Mouse (Mus musculus) embryonic facial prominence, embryonic 13.5 days (tissue): ENCODE results near the gene Meis3. TPM values are rescaled to one million over a fixed set of nuclear protein-coding genes. Genes with fewer than 3 reads are reported as not detected.

ENCODE experiments used
- ATAC-seq: fragments of 200-750 bp; cut with Nextera tagmentation; 2 replicates; pipeline ENCODE4 v1.8.0; 2017; ENCODE audit warnings: low read depth; ENCODE audit not compliant: insufficient number of reproducible peaks, insufficient read depth, low FRiP score, low TSS enrichment
- H3K27ac ChIP-seq: fragments of 300-500 bp; sonication (generic); 2 replicates; pipeline ENCODE4 v1.5.1; 2015; ENCODE audit warnings: moderate library complexity, mild to moderate bottlenecking, inconsistent platforms
- H3K27me3 ChIP-seq: fragments of 300-500 bp; sonication (generic); 2 replicates; pipeline ENCODE4 v1.6.1; 2015; ENCODE audit warnings: mild to moderate bottlenecking, inconsistent platforms
- H3K36me3 ChIP-seq: fragments of 300-500 bp; sonication (generic); 2 replicates; pipeline ENCODE4 v1.6.1; 2015; ENCODE audit warnings: mild to moderate bottlenecking, inconsistent platforms
- H3K4me1 ChIP-seq: fragments of 300-500 bp; sonication (generic); 2 replicates; pipeline ENCODE4 v1.6.1; 2015; ENCODE audit warnings: inconsistent platforms
- H3K4me2 ChIP-seq: fragments of 300-500 bp; sonication (generic); 2 replicates; pipeline ENCODE4 v1.6.1; 2015; ENCODE audit warnings: moderate library complexity, mild to moderate bottlenecking, inconsistent platforms
- H3K4me3 ChIP-seq: fragments of 300-500 bp; sonication (generic); 2 replicates; pipeline ENCODE4 v1.5.1; 2015; ENCODE audit warnings: mild to moderate bottlenecking, inconsistent platforms
- H3K9ac ChIP-seq: fragments of 300-500 bp; sonication (generic); 2 replicates; pipeline ENCODE4 v1.6.1; 2015; ENCODE audit warnings: mild to moderate bottlenecking, inconsistent platforms
- H3K9me3 ChIP-seq: fragments of 300-500 bp; sonication (generic); 2 replicates; pipeline ENCODE4 v1.6.1; 2016; ENCODE audit warnings: inconsistent platforms
- WGBS: fragments of 180-500 bp; shearing (Covaris S2); methylation state at CpG from one replicate; pipeline ENCODE4 v1.1.7; 2015; ENCODE audit warnings: mixed read lengths; 5-methylcytosine and 5-hydroxymethylcytosine counted together
- polyA plus RNA-seq: library from polyadenylated mRNA; unstranded; fragments of >200 nt; fragmentation: Nextera tagmentation; extraction: Ambion mirVana; gene quantifications from 2 replicates; pipeline ENCODE4 v1.2.1, GENCODE M21; 2015

The Meis3 gene
- polyA plus RNA-seq, 1 experiment from 2014 or later, result 54.4 TPM

DNA sequence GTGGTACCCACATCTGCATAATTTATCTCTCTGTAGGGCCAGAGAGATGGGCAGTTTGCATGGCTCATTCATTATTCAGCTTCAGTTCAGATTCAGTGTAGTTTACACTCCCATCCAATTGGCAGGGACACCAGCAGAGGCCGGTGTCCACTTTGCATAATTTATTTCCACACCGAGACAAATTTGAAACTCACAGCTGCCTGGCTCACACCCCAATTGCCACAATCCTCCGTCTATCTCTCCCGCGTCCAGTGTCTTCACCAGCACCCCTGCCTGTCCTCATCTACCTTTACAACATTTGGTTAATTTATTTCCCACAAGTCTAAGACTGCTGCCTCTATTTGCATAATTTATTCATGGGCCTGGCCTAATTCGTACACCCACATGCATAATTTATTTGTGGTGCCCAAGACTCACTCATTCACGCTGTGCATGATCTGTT is 39.9 kb upstream of the Meis3 start:
- peaks cover 23% of the 10 kb centered on the region for H3K4me1 ChIP-seq
- WGBS, result 77% methylated on average over 7 of the region's 7 CpGs
- ATAC-seq, result no peak

DNA sequence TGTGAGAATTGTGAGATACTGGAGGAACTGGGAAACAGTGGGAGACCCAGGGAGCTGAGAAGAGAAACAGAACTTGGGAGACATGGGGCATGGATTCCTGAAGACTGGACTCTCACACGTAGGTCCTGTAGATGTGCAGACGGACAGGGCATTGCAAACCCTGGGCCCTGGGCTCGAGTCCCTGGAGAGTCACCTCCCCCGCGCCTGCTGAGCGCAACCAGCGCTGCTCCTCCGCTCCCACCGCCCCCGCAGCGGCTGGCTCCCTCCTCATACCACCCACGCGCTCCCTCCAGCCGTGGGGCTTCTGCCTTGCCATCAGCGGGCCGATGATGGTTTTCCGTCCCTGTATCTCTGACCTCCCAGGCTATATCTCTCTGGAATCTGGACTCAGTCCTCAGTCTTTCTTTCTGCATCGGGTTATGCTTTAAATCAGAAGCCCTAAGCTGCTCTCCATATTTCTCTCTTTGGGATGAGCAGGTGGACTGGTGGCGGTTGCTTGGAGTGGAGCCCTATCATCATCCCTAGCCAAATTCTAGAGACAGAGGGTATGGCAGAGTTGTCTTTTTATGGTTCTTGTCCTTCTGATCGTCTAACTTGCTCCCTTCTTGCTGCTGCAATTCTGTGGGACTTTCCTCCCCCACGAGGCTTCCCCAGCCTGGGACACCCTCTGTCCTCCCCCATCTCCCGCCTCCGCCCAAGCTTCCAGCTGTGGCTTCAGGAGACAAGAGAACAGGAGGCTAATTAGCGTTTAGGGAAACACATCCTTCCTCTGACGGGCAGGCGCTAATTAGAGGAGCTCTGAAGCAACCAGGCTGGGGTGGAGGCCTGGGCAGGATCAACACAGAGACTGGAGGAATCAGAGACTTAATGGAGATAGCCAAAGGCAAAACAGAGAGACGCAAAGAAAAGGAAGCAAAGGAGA is 28.1 kb upstream of the Meis3 start:
- peaks cover 10% of the 10 kb centered on the region for H3K27me3 ChIP-seq
- 28% methylated on average over 27 of the region's 27 CpGs for WGBS
- no peak for ATAC-seq

More for the DNA sequence above, 39.9 kb upstream of the Meis3 start:
- peaks cover 5% of the 10 kb centered on the region; the same call in 1 of the 2 replicates for H3K27me3 ChIP-seq
- H3K4me3 ChIP-seq, result no peak overlapping the region
- no peaks in the 10 kb centered on the region for H3K9me3 ChIP-seq
- H3K36me3 ChIP-seq, result peaks cover 12% of the 10 kb centered on the region; the same call in 1 of the 2 replicates
- H3K4me2 ChIP-seq, result no peak overlapping the region
- no peak overlapping the region for H3K27ac ChIP-seq
- H3K9ac ChIP-seq, result no peak overlapping the region

DNA sequence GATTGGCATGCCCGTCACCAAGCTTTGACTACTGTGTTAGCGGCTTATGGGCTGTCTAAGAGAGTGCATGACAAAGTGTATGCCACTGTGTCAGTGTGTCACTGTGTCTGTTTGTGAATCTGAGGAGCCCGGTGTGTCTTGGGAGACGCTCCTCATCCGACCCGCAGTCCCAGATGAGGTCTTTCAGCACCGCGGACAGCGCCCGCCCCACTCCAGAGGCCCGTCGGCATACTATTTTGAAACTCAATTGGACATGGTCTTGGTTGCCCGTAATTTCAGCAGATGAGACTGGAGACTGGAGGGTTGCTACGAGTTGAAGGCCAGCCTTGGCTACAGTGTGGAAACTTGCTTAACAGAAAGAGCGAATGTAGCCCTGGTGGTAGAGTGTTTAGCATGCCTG is 27.2 kb upstream of the Meis3 start:
- Histone ChIP-seq H3K9ac (no peak overlapping the region), H3K36me3 (peaks cover 9% of the 10 kb centered on the region), H3K4me3 (no peak overlapping the region), H3K9me3 (no peaks in the 10 kb centered on the region), H3K27ac (no peak overlapping the region), H3K4me2 (no peak overlapping the region), H3K4me1 (no peaks in the 10 kb centered on the region), H3K27me3 (peaks cover 10% of the 10 kb centered on the region)
- ATAC-seq, result no peak
- WGBS, result 10% methylated on average over 15 of the region's 15 CpGs

More for the DNA sequence above, 28.1 kb upstream of the Meis3 start:
- H3K36me3 ChIP-seq, result peaks cover 14% of the 10 kb centered on the region
- no peak overlapping the region for H3K9ac ChIP-seq
- no peak overlapping the region for H3K27ac ChIP-seq
- no peak overlapping the region for H3K4me3 ChIP-seq
- H3K4me2 ChIP-seq, result no peak overlapping the region
- no peaks in the 10 kb centered on the region for H3K9me3 ChIP-seq
- no peaks in the 10 kb centered on the region for H3K4me1 ChIP-seq

DNA sequence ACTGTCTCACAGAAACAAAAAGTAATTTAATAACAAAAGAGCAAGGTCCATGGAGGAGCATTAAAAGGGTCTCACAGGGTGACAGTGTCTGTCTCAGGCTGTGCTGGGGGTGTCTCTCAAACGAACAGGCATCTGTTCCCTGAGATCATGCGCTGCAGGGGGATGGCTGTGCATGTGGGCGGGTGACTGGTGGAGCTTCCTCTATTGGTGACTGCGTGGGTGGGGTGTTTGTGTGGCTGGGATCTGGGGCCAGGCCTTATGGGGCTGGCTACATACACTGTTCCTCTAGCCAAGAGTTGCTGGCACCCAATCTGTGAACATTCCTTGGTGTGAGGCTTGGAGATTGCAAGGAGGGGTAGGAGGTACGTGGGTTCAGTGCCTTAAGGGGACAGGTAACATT is 25.6 kb upstream of the Meis3 start:
- Histone ChIP-seq H3K27ac (no peak overlapping the region), H3K4me2 (no peak overlapping the region), H3K27me3 (peaks cover 10% of the 10 kb centered on the region), H3K36me3 (peaks cover 7% of the 10 kb centered on the region), H3K4me3 (no peak overlapping the region), H3K9ac (no peak overlapping the region), H3K4me1 (no peaks in the 10 kb centered on the region), H3K9me3 (no peaks in the 10 kb centered on the region)
- no peak for ATAC-seq
- WGBS, result 50% methylated on average over 5 of the region's 5 CpGs

DNA sequence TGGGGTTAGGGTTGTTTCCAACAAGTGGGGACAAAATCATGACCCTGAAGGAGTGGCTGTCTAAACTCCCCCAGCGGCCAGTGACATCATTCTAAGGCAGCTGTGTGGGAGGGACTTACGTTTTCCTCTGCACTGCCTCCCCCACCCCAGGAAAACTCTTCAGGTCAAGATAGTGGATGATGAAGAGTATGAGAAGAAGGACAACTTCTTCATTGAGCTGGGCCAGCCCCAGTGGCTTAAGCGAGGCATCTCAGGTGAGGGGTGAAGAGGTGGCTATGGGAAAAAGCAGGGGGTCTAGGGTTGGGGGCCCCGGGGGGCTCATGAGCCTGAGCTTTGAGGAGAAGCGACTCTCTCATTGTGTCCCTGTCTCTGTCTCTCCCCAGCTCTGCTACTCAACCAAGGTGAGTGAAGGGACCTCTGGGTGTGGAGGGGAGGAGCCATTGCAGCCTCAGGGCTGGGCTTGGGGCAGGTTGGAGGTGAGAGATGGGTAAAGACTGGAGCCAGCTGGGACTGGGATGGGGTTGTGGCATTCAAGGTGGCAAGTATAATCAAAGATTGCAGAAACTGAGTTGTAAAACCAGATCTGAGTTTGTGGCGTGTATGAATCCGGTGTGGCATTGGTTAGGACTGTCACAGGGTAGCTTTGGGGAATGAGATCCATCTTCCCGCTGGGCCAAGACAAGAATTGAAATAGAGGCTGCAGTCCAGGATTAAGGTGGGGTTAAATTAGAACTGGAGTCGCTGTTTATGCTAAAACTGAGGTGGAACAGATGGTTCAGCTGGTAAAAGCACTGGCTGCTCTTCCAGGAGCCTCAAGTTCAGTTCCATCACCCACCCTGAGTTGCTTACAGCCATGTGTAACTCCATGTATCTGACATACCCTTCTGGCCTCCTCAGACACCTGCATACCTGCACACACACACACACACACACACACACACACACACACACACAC is 24.4 kb upstream of the Meis3 start:
- 72% methylated on average over 9 of the region's 9 CpGs for WGBS
- Histone ChIP-seq H3K27ac (no peak overlapping the region), H3K4me1 (no peaks in the 10 kb centered on the region), H3K36me3 (no peaks in the 10 kb centered on the region), H3K27me3 (peaks cover 10% of the 10 kb centered on the region), H3K9ac (no peak overlapping the region), H3K4me2 (no peak overlapping the region), H3K9me3 (no peaks in the 10 kb centered on the region), H3K4me3 (no peak overlapping the region)
- no peak for ATAC-seq

DNA sequence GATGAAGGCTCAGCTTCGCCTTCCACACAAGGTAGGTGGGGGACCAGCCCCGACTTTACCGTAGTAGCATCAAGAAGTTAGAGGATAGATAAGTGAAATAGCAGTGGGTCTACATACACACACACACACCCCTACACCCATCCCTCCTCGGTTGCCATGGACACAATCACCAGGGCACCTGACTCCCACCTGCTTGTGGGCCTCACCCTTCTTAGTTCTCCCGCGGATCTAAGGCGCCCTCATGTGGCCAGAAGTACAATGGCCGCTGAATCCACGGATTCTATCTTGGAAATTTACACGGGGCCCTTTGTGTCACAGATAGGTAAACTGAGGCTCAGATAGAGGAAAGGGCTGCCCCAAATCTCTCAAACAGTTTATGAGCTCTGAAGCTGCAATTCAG is 21.4 kb upstream of the Meis3 start:
- Histone ChIP-seq H3K4me2 (no peak overlapping the region), H3K9ac (no peak overlapping the region), H3K4me3 (no peak overlapping the region), H3K4me1 (no peaks in the 10 kb centered on the region), H3K9me3 (no peaks in the 10 kb centered on the region), H3K36me3 (peaks cover 3% of the 10 kb centered on the region; the same call in 1 of the 2 replicates), H3K27ac (no peak overlapping the region), H3K27me3 (peaks cover 11% of the 10 kb centered on the region)
- WGBS, result 20% methylated on average over 10 of the region's 10 CpGs
- ATAC-seq, result 0 out of 2 replicates have a peak, but pooled peaks have one; percentile 46

DNA sequence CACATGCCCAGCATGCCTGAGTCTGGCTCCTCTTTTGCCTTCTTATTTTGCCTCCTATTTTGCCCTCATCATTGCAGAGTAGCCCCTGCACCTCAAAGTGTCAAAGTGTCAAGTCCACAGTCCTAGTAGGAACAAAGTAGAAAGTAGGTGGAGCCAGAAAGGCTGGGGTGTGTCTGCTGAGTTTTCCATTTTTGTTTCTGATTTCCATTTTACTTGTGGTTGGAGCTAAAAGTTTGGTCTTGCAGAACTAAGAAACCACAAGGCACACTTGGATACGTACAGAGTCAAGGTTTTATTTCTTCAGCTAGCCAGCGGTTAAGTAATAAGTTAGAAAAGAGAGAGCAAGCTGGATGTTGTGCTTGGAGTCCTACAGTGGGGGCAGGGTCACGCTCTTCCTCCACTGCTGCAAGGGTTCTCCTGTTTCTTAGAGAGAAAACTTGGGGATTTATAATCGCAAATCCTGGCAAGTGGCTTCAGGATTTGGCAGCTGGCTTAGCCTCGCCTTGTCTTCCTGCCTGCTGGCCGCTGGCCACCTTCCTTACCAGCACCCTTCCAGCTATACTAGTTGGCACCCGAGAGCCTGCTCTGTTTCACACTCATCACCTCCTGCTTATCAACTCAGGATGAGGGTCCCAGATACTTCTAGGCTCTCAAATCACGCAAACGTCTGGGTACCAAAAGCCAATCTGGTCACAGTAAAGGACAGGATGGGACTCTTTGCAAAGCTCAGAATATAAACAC is 19.6 kb upstream of the Meis3 start:
- Histone ChIP-seq H3K4me2 (no peak overlapping the region), H3K4me3 (no peak overlapping the region), H3K27ac (no peak overlapping the region; the same call in 1 of the 2 replicates), H3K9me3 (no peaks in the 10 kb centered on the region), H3K36me3 (peaks cover 3% of the 10 kb centered on the region; the same call in 1 of the 2 replicates), H3K9ac (no peak overlapping the region), H3K27me3 (peaks cover 28% of the 10 kb centered on the region), H3K4me1 (peaks cover 10% of the 10 kb centered on the region; the same call in 1 of the 2 replicates)
- WGBS, result 67% methylated on average over 9 of the region's 9 CpGs
- no peak for ATAC-seq

DNA sequence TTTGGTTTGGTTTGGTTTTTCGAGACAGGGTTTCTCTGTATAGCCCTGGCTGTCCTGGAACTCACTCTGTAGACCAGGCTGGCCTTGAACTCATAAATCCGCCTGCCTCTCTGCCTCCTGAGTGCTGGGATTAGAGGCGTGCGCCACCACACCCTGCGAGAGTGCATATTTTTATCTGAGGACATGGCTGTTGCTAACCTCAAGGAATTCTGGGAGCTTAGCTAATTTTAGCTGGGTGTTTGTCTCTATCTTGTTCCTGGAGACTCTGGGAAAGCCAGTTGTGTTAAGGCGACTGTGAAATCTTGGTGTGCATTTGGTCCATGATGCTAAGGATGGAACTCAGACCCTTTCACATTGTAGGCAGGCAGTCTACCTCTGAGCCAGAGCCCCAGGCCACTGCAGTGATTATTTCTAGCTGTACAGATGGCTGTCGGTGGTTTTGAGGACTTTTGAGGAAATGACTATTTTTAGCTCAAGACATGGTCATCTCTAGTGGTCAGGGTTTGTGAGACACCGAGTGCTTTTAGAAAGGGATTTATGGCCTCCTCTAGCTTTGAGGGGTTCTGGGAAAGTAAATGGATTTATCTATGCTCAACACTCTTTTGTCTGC is 18.7 kb upstream of the Meis3 start:
- 79% methylated on average over 8 of the region's 8 CpGs for WGBS
- Histone ChIP-seq H3K36me3 (peaks cover 3% of the 10 kb centered on the region; the same call in 1 of the 2 replicates), H3K27ac (no peak overlapping the region), H3K9me3 (no peaks in the 10 kb centered on the region), H3K4me3 (no peak overlapping the region), H3K27me3 (peaks cover 28% of the 10 kb centered on the region), H3K9ac (no peak overlapping the region), H3K4me2 (no peak overlapping the region), H3K4me1 (peaks cover 10% of the 10 kb centered on the region; the same call in 1 of the 2 replicates)
- ATAC-seq, result no peak

DNA sequence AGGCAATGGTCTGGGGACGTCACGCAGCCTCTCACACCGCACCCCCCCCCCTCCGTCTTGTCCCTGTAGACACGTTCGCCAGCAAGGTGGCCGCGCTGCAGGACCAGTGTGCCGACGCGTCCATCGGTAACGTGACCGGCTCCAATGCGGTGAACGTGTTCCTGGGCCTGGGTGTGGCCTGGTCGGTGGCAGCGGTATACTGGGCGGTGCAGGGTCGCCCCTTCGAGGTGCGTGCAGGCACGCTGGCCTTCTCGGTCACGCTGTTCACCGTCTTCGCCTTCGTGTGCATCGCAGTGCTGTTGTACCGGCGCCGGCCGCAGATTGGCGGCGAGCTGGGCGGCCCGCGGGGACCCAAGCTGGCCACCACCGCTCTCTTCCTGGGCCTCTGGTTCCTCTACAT is 16.2 kb upstream of the Meis3 start:
- Histone ChIP-seq H3K36me3 (peaks cover 3% of the 10 kb centered on the region; the same call in 1 of the 2 replicates), H3K27me3 (peaks cover 28% of the 10 kb centered on the region), H3K9me3 (no peaks in the 10 kb centered on the region), H3K27ac (no peak overlapping the region), H3K4me1 (peaks cover 10% of the 10 kb centered on the region; the same call in 1 of the 2 replicates), H3K4me3 (peak overlapping the region; percentile 23; the same call in 1 of the 2 replicates), H3K4me2 (peak overlapping the region; percentile 40), H3K9ac (0 out of 2 replicates have a peak overlapping the region, but pooled peaks have one; percentile 11)
- 11% methylated on average over 39 of the region's 39 CpGs for WGBS
- no peak for ATAC-seq

DNA sequence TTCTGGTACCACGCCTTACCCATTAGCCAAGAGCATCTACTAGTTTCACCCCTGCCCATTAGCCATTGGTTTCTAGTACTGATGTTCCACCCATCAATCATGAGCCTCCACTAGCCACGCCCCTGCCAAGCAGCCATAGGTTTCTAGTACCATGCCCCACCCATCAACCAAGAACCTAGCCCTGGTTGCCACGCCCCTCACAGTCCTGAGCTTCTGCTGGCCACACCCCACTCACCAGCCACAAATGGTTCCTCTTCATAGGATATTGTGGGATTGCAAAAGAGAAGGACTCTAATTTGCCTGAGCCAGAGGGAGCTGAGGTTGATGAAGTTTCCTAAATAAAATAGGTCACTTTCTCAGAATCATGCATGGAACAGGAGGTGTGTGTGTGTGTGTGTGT is 14.2 kb upstream of the Meis3 start:
- 68% methylated on average over 3 of the region's 3 CpGs for WGBS
- ATAC-seq, result no peak

More for the DNA sequence above, 14.2 kb upstream of the Meis3 start:
- Histone ChIP-seq H3K4me3 (no peak overlapping the region), H3K36me3 (peaks cover 3% of the 10 kb centered on the region; the same call in 1 of the 2 replicates), H3K4me1 (peaks cover 10% of the 10 kb centered on the region; the same call in 1 of the 2 replicates), H3K9me3 (no peaks in the 10 kb centered on the region), H3K4me2 (no peak overlapping the region), H3K27me3 (peaks cover 28% of the 10 kb centered on the region), H3K9ac (no peak overlapping the region), H3K27ac (no peak overlapping the region)
